Mouse (Mus musculus) E14TG2a.4 (cell line): ENCODE data around the gene Nab1.

Source experiments
- CTCF ChIP-seq: conservative IDR thresholded peaks from 2 replicates; pipeline ENCODE4 v1.5.1; 2014; ENCODE audit warnings: low read length
- POU5F1 ChIP-seq: IDR thresholded peaks from 2 replicates; pipeline ENCODE4 v1.6.1; 2014; ENCODE audit warnings: low read length, borderline replicate concordance

DNA sequence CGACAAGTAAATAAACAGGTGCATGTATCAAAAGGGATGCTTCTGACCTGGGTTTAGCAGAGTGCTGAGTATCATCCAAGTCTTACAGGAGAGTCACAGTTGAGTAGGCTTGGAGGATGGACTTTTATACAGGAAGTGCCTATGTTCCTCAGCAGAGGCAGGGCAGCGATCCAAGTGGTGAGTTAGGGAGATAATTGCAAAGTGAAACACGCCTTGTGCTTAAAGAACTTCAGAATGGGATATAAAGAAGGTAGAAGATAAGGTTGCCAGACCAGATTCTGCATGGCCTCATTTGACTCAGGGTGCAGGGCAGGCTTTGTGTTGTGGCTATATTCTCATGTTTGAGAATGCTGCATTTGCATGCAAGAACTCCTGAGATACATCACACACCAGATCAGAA, 14.8 kb upstream of the Nab1 start:
- TF ChIP-seq CTCF (no peak), POU5F1 (no peak)
